Mouse (Mus musculus): Measurements from ENCODE around the gene Skap1. TPM values are rescaled to one million over a fixed set of nuclear protein-coding genes. Genes with fewer than 3 reads are reported as not detected.
A peak's percentile ranks its signal among the peaks of the same experiment; 100 is the strongest.
"Not testable (repeated sequence)": the region's sequence is repeated elsewhere in the genome, so short reads cannot be mapped to it uniquely, and the experiment has no call there.

Skap1 gene
- polyA plus RNA-seq, 1 experiment = 3.3 TPM

DNA sequence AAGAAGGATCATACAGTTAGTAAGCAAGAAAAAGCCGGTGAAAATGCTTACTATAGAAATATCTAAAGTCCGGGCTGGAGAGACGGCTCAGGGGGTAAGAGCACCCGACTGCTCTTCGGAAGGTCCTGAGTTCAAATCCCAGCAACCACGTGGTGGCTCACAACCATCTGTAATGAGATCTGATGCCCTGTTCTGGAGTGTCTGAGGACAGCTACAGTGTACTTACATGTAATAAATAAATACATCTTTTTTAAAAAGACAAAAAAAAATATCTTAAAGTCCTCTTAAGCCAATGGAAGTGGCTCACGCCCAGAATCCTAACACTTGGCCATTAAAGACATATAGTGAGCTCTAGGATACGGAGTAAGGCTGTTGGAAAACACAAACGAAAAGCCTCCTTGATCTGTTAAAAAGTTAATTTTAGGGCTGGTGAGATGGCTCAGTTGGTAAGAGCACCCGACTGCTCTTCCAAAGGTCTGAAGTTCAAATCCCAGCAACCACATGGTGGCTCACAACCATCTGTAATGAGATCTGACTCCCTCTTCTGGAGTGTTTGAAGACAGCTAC is 313.8 kb downstream of the Skap1 start:
- DNase-seq (ENCODE audit: low spot score) = not testable (repeated sequence)

DNA sequence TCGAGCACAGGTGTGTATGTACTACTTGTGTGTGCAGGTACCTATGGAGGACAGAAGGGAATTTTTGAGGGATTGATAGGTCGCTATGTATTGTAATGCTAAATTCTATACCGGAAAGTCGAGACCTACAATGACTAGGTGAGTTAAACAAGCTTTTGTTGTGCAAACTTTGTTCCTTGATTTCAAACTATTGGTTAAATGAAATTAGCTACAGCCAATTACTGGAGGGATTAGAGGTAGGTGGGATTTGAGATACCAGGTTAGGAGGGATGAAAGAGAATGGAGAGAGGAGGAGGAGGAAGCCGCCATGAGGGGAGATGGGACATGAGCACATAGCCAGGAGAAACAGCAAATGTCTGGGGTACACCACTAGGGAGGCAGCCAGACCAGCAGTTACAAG is 315.9 kb downstream of the Skap1 start:
- DNase-seq (ENCODE audit: low spot score) = no peak

DNA sequence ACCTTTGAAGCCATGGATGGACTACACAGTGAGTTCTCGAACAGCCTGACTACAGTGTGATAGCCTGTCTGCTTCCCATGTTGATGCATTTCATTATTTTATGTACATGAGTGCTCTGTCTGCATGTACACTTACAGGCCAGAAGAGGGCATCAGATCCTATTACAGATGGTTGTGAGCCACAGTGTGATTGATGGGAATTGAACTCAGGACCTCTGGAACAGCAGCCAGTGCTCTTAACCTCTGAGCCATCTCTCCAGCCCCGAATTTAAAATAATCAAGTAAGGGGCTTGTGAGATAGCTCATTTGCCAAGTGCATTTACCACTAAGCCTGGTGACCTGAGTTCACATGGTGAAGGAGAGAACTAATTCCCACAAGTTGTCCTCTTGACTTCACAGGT is 317.0 kb downstream of the Skap1 start:
- DNase-seq (ENCODE audit: low spot score) = no peak

GRCm38 (mm10) chr11:96784847-96785246 is 320.5 kb downstream of the Skap1 start:
- not testable (repeated sequence) for DNase-seq (ENCODE audit: low spot score)

DNA sequence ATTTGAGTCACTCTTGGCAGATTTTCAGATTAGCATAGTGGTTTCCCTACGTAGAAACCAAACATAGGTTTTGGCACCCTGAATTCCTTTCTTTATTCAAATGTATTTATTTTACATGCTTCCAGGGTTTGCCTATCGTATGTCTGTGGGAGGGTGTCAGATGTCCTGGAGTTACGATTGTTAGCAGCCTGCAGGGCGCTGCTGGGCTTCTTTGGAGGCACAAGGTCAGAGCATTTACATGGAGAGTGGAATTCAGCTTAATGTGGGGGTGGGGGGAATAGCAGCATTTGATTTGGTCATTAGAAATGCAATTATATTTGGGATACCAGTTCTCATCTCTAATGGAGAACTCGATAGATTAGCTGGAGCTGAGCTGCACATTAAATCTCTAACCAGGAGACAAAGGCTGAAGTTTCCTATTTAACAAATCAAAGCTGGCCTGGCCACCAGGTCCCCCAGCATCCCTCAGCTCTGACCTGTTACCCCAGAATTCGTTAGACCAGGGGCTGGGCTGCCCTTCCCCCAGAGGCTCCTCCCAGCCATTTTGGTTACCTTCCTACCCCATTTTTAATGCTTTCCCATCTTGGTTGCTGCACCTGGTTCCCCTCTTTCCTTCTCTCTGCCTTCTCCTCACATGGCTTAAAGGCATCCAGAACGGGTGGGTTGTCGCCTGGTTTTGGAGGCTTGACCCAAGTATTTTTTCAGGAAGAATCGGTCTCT is 322.5 kb downstream of the Skap1 start:
- no peak for DNase-seq (ENCODE audit: low spot score)

- peak; percentile 85 for DNase-seq (ENCODE audit: low spot score)
Observed at GRCm38 (mm10) chr11:96788871-96789795, 324.7 kb downstream of the Skap1 start, which contains the start of gene Cbx1. TSS of gene Cbx1 (plus strand) at chr11:96789127.

GRCm38 (mm10) chr11:96789990-96790389 is 325.6 kb downstream of the Skap1 start:
- no peak for DNase-seq (ENCODE audit: low spot score)

GRCm38 (mm10) chr11:96790681-96791080 is 326.3 kb downstream of the Skap1 start:
- no peak for DNase-seq (ENCODE audit: low spot score)

- DNase-seq (ENCODE audit: low spot score) = no peak
Observed at GRCm38 (mm10) chr11:96795491-96795890, 331.1 kb downstream of the Skap1 start.

GRCm38 (mm10) chr11:96796081-96796480 is 331.7 kb downstream of the Skap1 start:
- DNase-seq (ENCODE audit: low spot score) = no peak

- DNase-seq (ENCODE audit: low spot score) = no peak
Observed at GRCm38 (mm10) chr11:96796586-96796985, 332.2 kb downstream of the Skap1 start.

DNA sequence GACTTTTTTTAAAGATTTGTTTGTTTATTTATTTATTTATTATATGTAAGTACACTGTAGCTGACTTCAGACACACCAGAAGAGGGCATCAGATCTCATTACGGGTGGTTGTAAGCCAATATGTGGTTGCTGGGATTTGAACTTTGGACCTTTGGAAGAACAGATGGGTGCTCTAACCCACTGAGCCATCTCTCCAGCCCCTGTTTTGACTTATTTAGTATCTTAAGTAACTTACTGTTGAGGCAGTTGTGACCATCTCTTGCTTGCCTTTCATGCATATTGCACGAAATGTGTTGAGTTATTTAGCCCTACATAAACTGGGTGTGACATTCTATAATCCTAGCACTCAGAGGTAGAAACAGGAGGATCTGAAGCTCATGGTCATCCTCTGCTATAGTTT is 335.1 kb downstream of the Skap1 start:
- no peak for DNase-seq (ENCODE audit: low spot score)

DNA sequence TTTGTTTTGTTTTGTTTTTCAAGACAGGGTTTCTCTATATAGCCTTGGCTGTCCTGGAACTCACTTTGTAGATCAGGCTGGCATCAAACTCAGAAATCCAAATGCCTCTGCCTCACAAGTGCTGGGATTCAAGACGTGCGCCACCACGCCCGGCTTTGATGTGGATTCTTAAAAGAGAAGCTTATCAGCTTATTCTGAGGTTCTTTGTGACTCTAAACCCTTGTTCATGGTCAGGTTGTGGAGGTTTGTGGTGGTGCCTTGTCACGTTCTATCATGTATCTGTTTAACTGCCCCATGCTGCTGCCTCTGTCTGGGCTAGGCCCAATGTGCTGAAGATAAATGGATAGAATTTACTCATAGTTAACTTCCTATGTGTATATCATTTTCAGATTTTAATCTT is 341.2 kb downstream of the Skap1 start:
- DNase-seq (ENCODE audit: low spot score) = no peak

- no peak for DNase-seq (ENCODE audit: low spot score)
Observed at GRCm38 (mm10) chr11:96808066-96808465, 343.7 kb downstream of the Skap1 start.

Other genes with a start within 250 kb of the Skap1 start
- gene Hoxb9, start 193.1 kb upstream of the Skap1 start, polyA plus RNA-seq (2012; rRNA removed) = 2.7 and 3.2 TPM in 2 replicates
- gene Hoxb8, start 182.7 kb upstream of the Skap1 start, polyA plus RNA-seq (2012; rRNA removed) = 12.0 and 13.4 TPM in 2 replicates
- 9.5 and 9.6 TPM in 2 replicates for gene Hoxb7, start 178.0 kb upstream of the Skap1 start, polyA plus RNA-seq (2012; rRNA removed)
- gene Hoxb6, start 172.1 kb upstream of the Skap1 start, polyA plus RNA-seq (2012; rRNA removed) = 12.9 and 13.7 TPM in 2 replicates
- gene Hoxb5, start 161.3 kb upstream of the Skap1 start, polyA plus RNA-seq (2012; rRNA removed) = 5.8 and 7.4 TPM in 2 replicates
- 6.8 and 7.6 TPM in 2 replicates for gene Hoxb4, start 146.3 kb upstream of the Skap1 start, polyA plus RNA-seq (2012; rRNA removed)
- 11.4 and 11.8 TPM in 2 replicates for gene Hoxb3, start 141.3 kb upstream of the Skap1 start, polyA plus RNA-seq (2012; rRNA removed)
- 14.3 and 18.1 TPM in 2 replicates for gene Hoxb2, start 114.1 kb upstream of the Skap1 start, polyA plus RNA-seq (2012; rRNA removed)
- gene Hoxb1, start 98.8 kb upstream of the Skap1 start, polyA plus RNA-seq (2012; rRNA removed) = 0.16 and 0.17 TPM in 2 replicates